Mouse (Mus musculus) brain, embryonic 14.5 days (tissue): ENCODE results near the gene Olfml3.

Experiments
- CTCF ChIP-seq: fragments of 200-500 bp; IDR thresholded peaks from 2 replicates; pipeline ENCODE4 v1.5.1; 2012; ENCODE audit warnings: inconsistent platforms, mild to moderate bottlenecking, moderate library complexity, borderline replicate concordance; ENCODE audit not compliant: insufficient read depth, insufficient read length; ENCODE audit errors: extremely low read depth
- POLR2A ChIP-seq: fragments of 200-500 bp; IDR thresholded peaks from 2 replicates; pipeline ENCODE4 v1.6.1; 2012; ENCODE audit warnings: mild to moderate bottlenecking, inconsistent platforms, borderline replicate concordance; ENCODE audit not compliant: poor library complexity, insufficient read depth, insufficient read length, severe bottlenecking; ENCODE audit errors: extremely low read depth

DNA sequence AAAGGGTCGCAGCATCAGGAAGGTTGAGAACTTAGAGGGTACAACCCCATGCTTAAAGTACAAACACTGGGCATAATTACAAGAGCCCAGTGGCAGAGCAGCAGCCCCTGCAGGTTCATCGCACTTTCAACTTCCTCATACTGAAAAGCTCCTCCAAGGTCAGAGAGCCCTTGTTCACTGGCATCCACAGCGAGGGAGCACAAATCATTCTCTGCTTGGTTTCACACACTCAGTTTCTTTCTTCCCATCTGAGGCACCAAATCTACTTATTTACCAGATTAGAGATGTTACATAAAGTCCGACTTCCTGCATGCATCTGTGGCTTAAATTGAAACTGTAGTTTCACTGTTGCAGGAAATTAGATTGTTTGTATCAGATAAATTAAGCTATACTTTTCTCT is 35.0 kb upstream of the Olfml3 start:
- TF ChIP-seq CTCF (no peak), POLR2A (no peak)
